Comparison of ENCODE assay signal across 9 mouse cellular contexts in genomic region chr2:129206824-129207223, GRCm38 (mm10). TPM values are rescaled to one million over a fixed set of nuclear protein-coding genes. Genes with fewer than 3 reads are reported as not detected.
A peak's percentile ranks its signal among the peaks of the same experiment; 100 is the strongest.
DNase-seq lines count a peak whose midpoint lies in the region; ATAC-seq and TF ChIP-seq lines count a peak whose summit lies in the region.
"Had no signal": no experiment of that assay in that cellular context is flagged by ENCODE, and none has a peak within 500 bp of the region (broad histone marks: within the 10 kb centered on the region; RNA-seq: fewer than 3 reads in every experiment).

No protein-coding gene starts in this region.

- no peak overlapping the region for H3K4me3 ChIP-seq in heart, embryonic 11.5 days (ENCODE audit: low read depth, low read length)
- no peak overlapping the region for H3K4me3 ChIP-seq in limb, embryonic 14.5 days (replicated peaks; ENCODE audit: low read length)
- H3K4me3 ChIP-seq in hindbrain, postnatal 0 days (ENCODE audit: low read length): no peak overlapping the region

- peaks cover 52% of the 10 kb centered on the region for H3K36me3 ChIP-seq in heart, embryonic 11.5 days (ENCODE audit: control insufficient read depth, insufficient read depth, low read length)
- peaks cover 97% of the 10 kb centered on the region for H3K36me3 ChIP-seq in limb, embryonic 14.5 days (ENCODE audit: control insufficient read depth, insufficient read depth, low read length)
- H3K36me3 ChIP-seq in hindbrain, postnatal 0 days (ENCODE audit: insufficient read depth, low read length): peaks cover 72% of the 10 kb centered on the region

- H3K4me2 ChIP-seq in heart, embryonic 11.5 days: peak overlapping the region; percentile 43
- H3K4me2 ChIP-seq in limb, embryonic 14.5 days (replicated peaks; ENCODE audit: low read depth, low read length, severe bottlenecking): no peak overlapping the region
- H3K4me2 ChIP-seq in hindbrain, postnatal 0 days (ENCODE audit: low read depth, low read length): no peak overlapping the region

- DNase-seq in heart, adult 11 months: peak; percentile 82
- DNase-seq in heart, postnatal 25 days (ENCODE audit: low spot score): no peak
- peak; percentile 77 for DNase-seq in NIH3T3 (ENCODE audit: low read depth)
- DNase-seq in limb, embryonic 14.5 days (ENCODE audit: low spot score): no peak
- no peak for DNase-seq in retina, embryonic 14.5 days (ENCODE audit: low spot score)
- DNase-seq in hindbrain, postnatal 0 days (ENCODE audit: low spot score): no peak
- DNase-seq in frontal cortex, postnatal 10 days (ENCODE audit: low spot score in 2 of 2): no peak
- DNase-seq: gastrocnemius, postnatal 36 days had no signal

- peak; percentile 80 for ATAC-seq in heart, embryonic 11.5 days (replicated peaks; ENCODE audit: insufficient number of reproducible peaks, low FRiP score, low TSS enrichment)
- no peak for ATAC-seq in limb, embryonic 14.5 days (ENCODE audit: low FRiP score, low read depth)
- no peak for ATAC-seq in hindbrain, postnatal 0 days

- H3K27ac ChIP-seq in heart, embryonic 11.5 days (ENCODE audit: low read depth, low read length): peak overlapping the region; percentile 60; the same call in 1 of the 2 replicates
- no peak overlapping the region for H3K27ac ChIP-seq in limb, embryonic 14.5 days (replicated peaks; ENCODE audit: low read depth, low read length)
- H3K27ac ChIP-seq in hindbrain, postnatal 0 days: no peak overlapping the region

- H3K9me3 ChIP-seq in heart, embryonic 11.5 days (replicated peaks; ENCODE audit: control insufficient read depth, low read length): no peaks in the 10 kb centered on the region
- no peaks in the 10 kb centered on the region for H3K9me3 ChIP-seq in limb, embryonic 14.5 days (ENCODE audit: control insufficient read depth, low read length)
- no peaks in the 10 kb centered on the region for H3K9me3 ChIP-seq in hindbrain, postnatal 0 days (ENCODE audit: low read length)

- intact Hi-C loops in heart, postnatal 25 days (cut with DNase I): no loop called here

- no peak for TF ChIP-seq CTCF in hindbrain, postnatal 0 days (IDR thresholded peaks at IDR 0.05; ENCODE audit: low read depth)

- no peak for TF ChIP-seq POLR2A in limb, embryonic 14.5 days (IDR thresholded peaks at IDR 0.05; ENCODE audit: borderline replicate concordance, extremely low read depth, insufficient read depth, insufficient read length)

- H3K4me1 ChIP-seq in heart, embryonic 11.5 days (ENCODE audit: control insufficient read depth, insufficient read depth, low read length): peaks cover 28% of the 10 kb centered on the region
- H3K4me1 ChIP-seq in limb, embryonic 14.5 days (ENCODE audit: control insufficient read depth, insufficient read depth, low read length): no peaks in the 10 kb centered on the region
- H3K4me1 ChIP-seq in hindbrain, postnatal 0 days (ENCODE audit: insufficient read depth, low read length): no peaks in the 10 kb centered on the region

- peak overlapping the region; percentile 39; the same call in 1 of the 2 replicates for H3K9ac ChIP-seq in heart, embryonic 11.5 days (ENCODE audit: low read depth, low read length)
- H3K9ac ChIP-seq in limb, embryonic 14.5 days (ENCODE audit: low read depth, low read length, severe bottlenecking): peak overlapping the region; percentile 7; the same call in 1 of the 2 replicates
- no peak overlapping the region for H3K9ac ChIP-seq in hindbrain, postnatal 0 days (replicated peaks; ENCODE audit: low read length)

- 44% methylated on average over 8 of the region's 8 CpGs for WGBS in heart, embryonic 11.5 days (ENCODE audit: insufficient replicate concordance)
- WGBS in limb, embryonic 14.5 days: 80% methylated on average over 8 of the region's 8 CpGs
- WGBS in hindbrain, postnatal 0 days: 87% methylated on average over 8 of the region's 8 CpGs

- H3K27me3 ChIP-seq in heart, embryonic 11.5 days (ENCODE audit: control insufficient read depth, insufficient read depth, low read length): no peaks in the 10 kb centered on the region
- H3K27me3 ChIP-seq in limb, embryonic 14.5 days (ENCODE audit: control insufficient read depth, insufficient read depth, low read length): no peaks in the 10 kb centered on the region
- no peaks in the 10 kb centered on the region for H3K27me3 ChIP-seq in hindbrain, postnatal 0 days (ENCODE audit: insufficient read depth, low read length)

RNA-seq across cellular contexts. Expression of gene Slc20a1, which starts 8.3 kb away (rescaled TPM):
- 10 to 100 TPM; 11.3 to 12.4 TPM for total RNA-seq in heart, postnatal 25 days (2021)
- 46.9 and 49.3 TPM in 2 replicates for polyA plus RNA-seq in heart, embryonic 11.5 days (2014; fragmentation: Nextera tagmentation; extraction: Ambion mirVana)
- 40.6 and 40.8 TPM in 2 replicates for polyA plus RNA-seq in limb, embryonic 14.5 days (2012; rRNA removed)
- polyA plus RNA-seq in limb, embryonic 14.5 days (2014; fragmentation: Nextera tagmentation; extraction: Ambion mirVana): 28.7 and 32.1 TPM in 2 replicates
- 63.0 and 63.5 TPM in 2 replicates for total RNA-seq in hindbrain, postnatal 0 days (2014; rRNA removed)
- 40.6 and 41.6 TPM in 2 replicates for polyA plus RNA-seq in hindbrain, postnatal 0 days (2015; fragmentation: Nextera tagmentation; extraction: Ambion mirVana)

Comparison
In these comparisons a context has a peak if more than half of its experiments do, and no peak if none do; other contexts are left out.
1. DNase-seq: peak in heart, adult 11 months (single experiment) and NIH3T3 (single experiment); none in heart, postnatal 25 days (single experiment), limb, embryonic 14.5 days (single experiment), retina, embryonic 14.5 days (single experiment), hindbrain, postnatal 0 days (single experiment) and frontal cortex, postnatal 10 days (0 of 2).